Mouse (Mus musculus) forebrain, embryonic 12.5 days (tissue): ENCODE results near the gene Lck. TPM values are rescaled to one million over a fixed set of nuclear protein-coding genes. Genes with fewer than 3 reads are reported as not detected.

Source experiments
- ATAC-seq: fragments of 200-750 bp; cut with Nextera tagmentation; 2 replicates; pipeline ENCODE4 v1.8.0; 2017; ENCODE audit warnings: moderate TSS enrichment; ENCODE audit not compliant: low FRiP score
- H3K27ac ChIP-seq: fragments of 300-500 bp; sonication (generic); 2 replicates; pipeline ENCODE4 v1.5.1; 2016; ENCODE audit warnings: mild to moderate bottlenecking
- H3K27me3 ChIP-seq: fragments of 300-500 bp; sonication (generic); 2 replicates; pipeline ENCODE4 v1.6.1; 2016; ENCODE audit warnings: mild to moderate bottlenecking
- H3K36me3 ChIP-seq: fragments of 300-500 bp; sonication (generic); replicated peaks from 2 replicates; pipeline ENCODE4 v1.6.1; 2016; ENCODE audit warnings: mild to moderate bottlenecking
- H3K4me1 ChIP-seq: fragments of 300-500 bp; sonication (generic); 2 replicates; pipeline ENCODE4 v1.6.1; 2016
- H3K4me2 ChIP-seq: fragments of 300-500 bp; sonication (generic); 2 replicates; pipeline ENCODE4 v1.6.1; 2016; ENCODE audit warnings: mild to moderate bottlenecking, moderate library complexity
- H3K4me3 ChIP-seq: fragments of 300-500 bp; sonication (generic); replicated peaks from 2 replicates; pipeline ENCODE4 v1.5.1; 2016; ENCODE audit warnings: mild to moderate bottlenecking
- H3K9ac ChIP-seq: fragments of 300-500 bp; sonication (generic); 2 replicates; pipeline ENCODE4 v1.6.1; 2016; ENCODE audit warnings: mild to moderate bottlenecking
- H3K9me3 ChIP-seq: fragments of 300-500 bp; sonication (generic); 2 replicates; pipeline ENCODE4 v1.6.1; 2016
- WGBS: fragments of 180-500 bp; shearing (Covaris S2); methylation state at CpG from one replicate; pipeline ENCODE4 v1.1.7; 2016; 5-methylcytosine and 5-hydroxymethylcytosine counted together
- polyA plus RNA-seq: library from polyadenylated mRNA; unstranded; fragments of >200 nt; fragmentation: Nextera tagmentation; extraction: Ambion mirVana; gene quantifications from 2 replicates; pipeline ENCODE4 v1.2.1, GENCODE M21; 2016

Gene Lck
- polyA plus RNA-seq, 1 experiment from 2014 or later, result 9.0 TPM

DNA sequence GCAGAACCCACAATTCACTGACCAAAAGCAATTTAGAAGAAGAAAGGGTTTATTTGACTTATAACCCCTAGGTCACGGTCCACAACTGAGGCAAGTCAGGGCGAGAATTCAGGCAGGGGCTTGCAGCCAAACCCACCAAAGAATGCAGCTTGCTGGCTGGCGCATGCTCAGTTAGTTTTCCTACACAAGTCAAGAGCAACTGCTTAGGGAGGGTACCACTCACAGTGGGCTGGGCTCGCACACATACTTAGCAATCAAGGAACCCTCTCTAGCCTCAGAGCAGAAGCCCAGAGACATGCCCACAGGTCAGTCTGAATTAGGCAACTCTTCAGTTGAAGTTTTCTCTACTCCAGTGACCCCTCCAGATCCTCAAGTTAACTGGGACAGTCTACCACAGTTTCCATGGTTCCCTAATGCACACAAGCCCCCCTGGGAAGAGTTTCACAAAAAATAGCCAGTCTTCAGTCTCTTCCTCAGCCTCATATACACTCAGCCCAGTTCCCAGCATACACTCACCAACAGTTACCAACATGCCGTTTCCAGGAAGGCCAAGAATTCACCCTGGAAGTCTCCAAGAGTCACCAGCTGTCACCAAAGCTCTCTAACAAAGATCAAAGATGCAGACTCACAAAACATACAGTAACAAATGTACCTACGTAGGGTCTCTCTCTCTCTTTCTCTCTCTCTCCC is 62.6 kb downstream of the Lck start:
- peak overlapping the region; percentile 59 for H3K27ac ChIP-seq
- no peaks in the 10 kb centered on the region for H3K27me3 ChIP-seq
- H3K4me3 ChIP-seq, result no peak overlapping the region; the same call in 1 of the 2 replicates
- no peaks in the 10 kb centered on the region for H3K9me3 ChIP-seq
- peak overlapping the region; percentile 25; the same call in 1 of the 2 replicates for H3K9ac ChIP-seq
- peaks cover 11% of the 10 kb centered on the region; the same call in 1 of the 2 replicates for H3K36me3 ChIP-seq
- H3K4me1 ChIP-seq, result peaks cover 47% of the 10 kb centered on the region
- no peak overlapping the region for H3K4me2 ChIP-seq
- no peak for ATAC-seq
- 44% methylated on average over 6 of the region's 6 CpGs for WGBS

DNA sequence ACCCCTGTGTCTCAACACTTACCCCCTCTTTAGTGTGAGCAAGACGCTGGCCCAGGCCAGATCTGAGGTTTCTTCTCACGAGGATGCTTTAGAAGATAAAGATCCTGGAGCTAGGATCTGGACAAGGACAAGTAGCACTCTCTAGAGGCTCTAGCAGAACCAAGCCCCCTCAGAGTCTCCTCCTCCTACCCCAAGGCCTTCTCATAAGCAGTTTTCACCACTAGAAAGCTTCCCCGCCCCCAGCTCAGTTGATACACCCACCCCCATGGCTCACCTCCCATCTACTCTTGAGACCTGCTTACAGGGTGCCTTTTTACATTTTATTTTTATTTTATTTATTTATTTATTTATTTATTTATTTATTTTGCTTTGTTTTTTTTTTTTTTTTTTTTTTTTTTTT is 63.8 kb downstream of the Lck start:
- Histone ChIP-seq H3K4me2 (no peak overlapping the region), H3K4me3 (no peak overlapping the region), H3K9ac (no peak overlapping the region), H3K27me3 (no peaks in the 10 kb centered on the region), H3K27ac (0 out of 2 replicates have a peak overlapping the region, but pooled peaks have one; percentile 2), H3K4me1 (peaks cover 37% of the 10 kb centered on the region), H3K36me3 (0 out of 2 replicates have a peak, but pooled peaks cover under 1% of the 10 kb centered on the region), H3K9me3 (no peaks in the 10 kb centered on the region)
- 63% methylated on average over 3 of the region's 3 CpGs for WGBS
- no peak for ATAC-seq

DNA sequence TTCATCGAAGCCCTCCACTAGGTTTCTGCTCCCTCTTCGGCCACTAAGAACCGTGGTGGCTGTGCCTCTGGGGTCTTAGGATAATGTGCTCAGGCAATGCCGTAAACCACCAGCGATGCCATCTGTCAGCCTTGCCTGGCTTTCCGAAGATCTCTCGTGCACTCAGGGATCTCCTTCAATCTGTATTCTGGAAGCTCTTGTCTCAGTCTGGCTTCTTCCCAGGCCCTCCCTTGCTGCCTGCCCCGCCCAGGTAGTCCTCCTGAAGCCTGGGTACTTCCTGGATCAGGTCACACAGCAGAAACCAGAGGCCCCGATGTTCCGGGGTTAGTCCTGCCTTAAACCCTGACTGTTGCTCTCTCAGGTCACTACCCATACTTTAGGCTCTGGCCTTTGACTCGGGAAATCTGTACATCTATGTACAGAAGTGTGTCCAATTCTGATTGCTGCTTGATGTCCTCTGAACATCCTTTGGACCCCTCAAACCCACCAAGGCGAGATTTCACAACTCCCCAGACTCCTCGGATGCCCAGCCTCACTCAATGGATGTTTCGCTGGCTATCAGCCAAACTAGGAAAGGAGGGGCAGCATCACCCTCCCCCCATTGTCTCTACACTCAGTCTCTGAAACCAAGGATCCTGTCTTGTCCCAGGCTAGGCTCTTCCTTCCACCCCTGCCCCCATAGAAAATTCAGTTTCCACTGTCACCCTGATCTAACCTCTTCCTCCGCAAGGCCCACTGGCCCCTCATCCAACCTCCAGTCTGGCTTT is 64.4 kb downstream of the Lck start:
- Histone ChIP-seq H3K4me3 (no peak overlapping the region), H3K9me3 (no peaks in the 10 kb centered on the region), H3K9ac (no peak overlapping the region), H3K27me3 (no peaks in the 10 kb centered on the region), H3K36me3 (no peaks in the 10 kb centered on the region), H3K4me1 (peaks cover 37% of the 10 kb centered on the region), H3K4me2 (no peak overlapping the region), H3K27ac (0 out of 2 replicates have a peak overlapping the region, but pooled peaks have one; percentile 2)
- no peak for ATAC-seq
- whole genome bisulfite sequencing, result 64% methylated on average over 15 of the region's 15 CpGs

DNA sequence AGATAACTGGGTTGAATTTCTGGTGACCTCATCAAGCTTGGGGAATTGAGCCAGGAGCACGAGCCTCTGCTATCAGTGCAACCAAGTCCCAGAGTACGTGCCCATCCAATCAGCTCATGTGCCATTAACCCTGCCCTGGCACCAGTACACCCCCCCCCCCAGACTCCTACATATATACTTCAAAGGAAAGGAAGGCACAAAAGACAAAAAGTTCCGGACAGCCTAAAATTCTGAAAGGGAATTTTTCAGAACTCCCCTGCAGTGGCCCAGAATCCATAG is 65.3 kb downstream of the Lck start:
- no peak overlapping the region for H3K27ac ChIP-seq
- no peak overlapping the region for H3K4me3 ChIP-seq
- H3K36me3 ChIP-seq, result no peaks in the 10 kb centered on the region
- WGBS, result 89% methylated on average over 3 of the region's 3 CpGs
- H3K4me1 ChIP-seq, result peaks cover 35% of the 10 kb centered on the region
- H3K4me2 ChIP-seq, result no peak overlapping the region
- no peak for ATAC-seq
- H3K27me3 ChIP-seq, result no peaks in the 10 kb centered on the region
- H3K9ac ChIP-seq, result no peak overlapping the region
- no peaks in the 10 kb centered on the region for H3K9me3 ChIP-seq

DNA sequence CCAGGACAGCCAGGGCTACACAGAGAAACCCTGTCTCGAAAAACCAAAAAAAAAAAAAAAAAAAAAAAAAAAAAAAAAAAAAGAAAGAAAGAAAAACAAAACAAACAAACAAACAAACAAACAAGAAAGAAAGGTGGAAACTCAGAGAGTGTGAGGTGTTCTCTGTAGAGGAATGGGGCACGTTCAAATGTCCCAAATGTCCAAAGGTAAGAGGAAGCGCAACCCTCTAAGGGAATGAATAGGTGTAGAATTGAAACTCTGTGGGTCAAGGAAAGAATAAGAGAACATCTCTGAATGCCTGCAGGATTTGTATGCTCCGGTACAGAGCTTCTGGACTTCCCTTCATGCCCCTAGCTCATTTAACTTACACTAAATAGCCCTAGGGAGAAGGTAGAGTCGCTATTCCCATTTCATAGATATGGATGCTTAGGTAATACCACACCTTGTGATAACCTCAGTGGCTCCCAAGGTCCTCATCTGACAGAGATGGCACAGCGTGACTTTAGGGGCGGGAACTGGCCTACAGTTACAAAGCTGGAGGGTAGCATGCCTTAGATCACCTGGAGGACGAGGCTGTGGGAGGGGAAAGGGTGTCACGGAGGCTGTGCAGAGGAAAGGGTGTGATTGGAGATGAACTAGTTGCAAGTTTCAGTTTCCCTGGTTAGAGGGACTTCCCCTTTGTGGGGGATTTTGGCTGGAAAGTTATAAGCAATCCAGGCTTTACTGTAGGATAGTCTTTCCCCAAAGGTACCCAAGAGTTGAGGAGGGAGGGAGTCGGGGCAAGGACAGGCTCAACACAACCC is 65.8 kb downstream of the Lck start:
- Histone ChIP-seq H3K27me3 (no peaks in the 10 kb centered on the region), H3K27ac (no peak overlapping the region), H3K9me3 (no peaks in the 10 kb centered on the region), H3K9ac (no peak overlapping the region), H3K4me1 (peaks cover 30% of the 10 kb centered on the region), H3K4me2 (no peak overlapping the region), H3K36me3 (no peaks in the 10 kb centered on the region), H3K4me3 (no peak overlapping the region)
- WGBS, result 75% methylated on average over 9 of the region's 10 CpGs
- no peak for ATAC-seq

DNA sequence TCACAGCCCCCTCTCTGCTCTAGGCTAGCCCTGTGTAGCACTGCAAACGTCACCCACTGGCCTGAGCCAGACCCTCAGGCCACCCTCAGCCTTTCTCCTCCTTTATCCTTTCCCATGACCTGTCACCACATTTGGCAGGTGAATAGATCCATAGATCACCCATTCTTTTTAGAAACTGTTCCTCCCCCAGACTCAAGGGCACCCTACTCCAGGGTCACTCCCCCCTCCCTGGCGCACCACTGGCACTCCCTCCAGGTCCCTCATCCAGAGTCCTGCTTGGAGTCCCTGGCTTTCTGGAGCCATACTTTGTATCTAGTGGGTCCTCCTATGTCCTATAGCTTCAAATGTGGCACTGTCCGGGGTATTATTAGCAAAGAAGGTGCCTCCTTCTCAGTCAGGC is 67.9 kb downstream of the Lck start:
- no peak overlapping the region for H3K4me3 ChIP-seq
- no peak overlapping the region for H3K27ac ChIP-seq
- no peak overlapping the region for H3K9ac ChIP-seq
- H3K9me3 ChIP-seq, result no peaks in the 10 kb centered on the region
- H3K36me3 ChIP-seq, result no peaks in the 10 kb centered on the region
- H3K4me1 ChIP-seq, result peaks cover 14% of the 10 kb centered on the region
- WGBS, result 78% methylated on average over 3 of the region's 3 CpGs
- no peak for ATAC-seq
- no peaks in the 10 kb centered on the region for H3K27me3 ChIP-seq
- no peak overlapping the region for H3K4me2 ChIP-seq

DNA sequence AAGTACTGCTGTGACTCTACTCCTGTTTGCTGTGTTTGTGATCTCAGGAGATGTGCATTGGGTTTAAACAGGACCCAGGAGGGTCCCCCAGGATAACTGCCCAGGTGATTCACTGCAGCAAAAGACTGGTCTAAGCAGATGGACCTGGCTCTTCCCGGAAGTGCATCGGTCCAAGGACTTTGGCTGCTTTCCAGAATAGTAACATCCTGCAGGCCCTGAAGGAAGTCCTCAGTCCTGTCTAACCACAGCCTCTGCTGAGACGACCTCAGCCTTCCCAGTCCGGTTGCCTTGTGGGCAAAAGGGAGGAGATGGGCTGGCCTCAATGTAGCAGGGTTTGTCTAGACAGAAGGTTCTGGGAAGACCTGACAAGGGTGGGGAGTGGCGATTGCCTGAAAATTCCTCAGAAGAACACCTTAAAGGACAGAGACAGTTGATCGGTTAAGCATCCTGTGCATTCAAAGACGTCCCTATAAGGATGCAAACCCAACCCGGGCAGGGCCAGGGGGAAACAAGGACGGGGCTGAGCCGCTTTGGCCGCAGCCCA is 70.5 kb downstream of the Lck start:
- WGBS, result 78% methylated on average over 11 of the region's 11 CpGs
- Histone ChIP-seq H3K4me3 (no peak overlapping the region), H3K4me2 (no peak overlapping the region), H3K27me3 (no peaks in the 10 kb centered on the region), H3K9me3 (no peaks in the 10 kb centered on the region), H3K36me3 (no peaks in the 10 kb centered on the region), H3K9ac (no peak overlapping the region), H3K27ac (no peak overlapping the region), H3K4me1 (peaks cover 4% of the 10 kb centered on the region; the same call in 1 of the 2 replicates)
- no peak for ATAC-seq

DNA sequence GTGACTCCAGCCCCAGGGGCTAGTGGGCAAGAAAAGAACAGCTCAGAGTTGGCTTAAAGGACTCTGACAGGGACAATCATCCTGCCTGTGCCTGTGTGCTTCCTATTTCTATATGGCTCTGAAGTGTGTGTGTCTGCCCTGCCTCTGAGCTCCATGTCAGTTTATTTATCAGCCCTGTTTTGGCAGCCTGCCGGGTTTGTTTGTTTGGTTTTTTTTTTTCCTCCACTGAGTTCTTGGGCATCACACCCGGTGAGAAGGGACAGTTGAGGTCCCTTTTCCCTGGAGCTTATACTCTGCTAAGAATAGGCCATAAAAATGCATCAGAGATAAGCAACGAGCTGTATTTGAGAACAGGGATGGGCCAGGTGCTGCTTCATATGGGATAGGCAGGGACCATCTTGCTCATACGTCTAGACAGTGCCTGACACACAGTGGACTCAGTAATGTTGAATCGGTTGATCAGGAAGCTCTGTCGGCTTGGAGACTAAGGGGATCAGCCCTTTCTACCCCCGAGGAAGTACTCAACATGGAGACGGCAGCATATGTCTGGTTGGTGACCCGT is 71.0 kb downstream of the Lck start:
- no peak for ATAC-seq
- no peak overlapping the region for H3K4me2 ChIP-seq
- no peaks in the 10 kb centered on the region for H3K27me3 ChIP-seq
- WGBS, result 82% methylated on average over 9 of the region's 9 CpGs
- no peaks in the 10 kb centered on the region for H3K9me3 ChIP-seq
- H3K27ac ChIP-seq, result no peak overlapping the region
- H3K4me3 ChIP-seq, result no peak overlapping the region
- no peak overlapping the region for H3K9ac ChIP-seq
- H3K36me3 ChIP-seq, result no peaks in the 10 kb centered on the region
- H3K4me1 ChIP-seq, result peaks cover 4% of the 10 kb centered on the region; the same call in 1 of the 2 replicates

DNA sequence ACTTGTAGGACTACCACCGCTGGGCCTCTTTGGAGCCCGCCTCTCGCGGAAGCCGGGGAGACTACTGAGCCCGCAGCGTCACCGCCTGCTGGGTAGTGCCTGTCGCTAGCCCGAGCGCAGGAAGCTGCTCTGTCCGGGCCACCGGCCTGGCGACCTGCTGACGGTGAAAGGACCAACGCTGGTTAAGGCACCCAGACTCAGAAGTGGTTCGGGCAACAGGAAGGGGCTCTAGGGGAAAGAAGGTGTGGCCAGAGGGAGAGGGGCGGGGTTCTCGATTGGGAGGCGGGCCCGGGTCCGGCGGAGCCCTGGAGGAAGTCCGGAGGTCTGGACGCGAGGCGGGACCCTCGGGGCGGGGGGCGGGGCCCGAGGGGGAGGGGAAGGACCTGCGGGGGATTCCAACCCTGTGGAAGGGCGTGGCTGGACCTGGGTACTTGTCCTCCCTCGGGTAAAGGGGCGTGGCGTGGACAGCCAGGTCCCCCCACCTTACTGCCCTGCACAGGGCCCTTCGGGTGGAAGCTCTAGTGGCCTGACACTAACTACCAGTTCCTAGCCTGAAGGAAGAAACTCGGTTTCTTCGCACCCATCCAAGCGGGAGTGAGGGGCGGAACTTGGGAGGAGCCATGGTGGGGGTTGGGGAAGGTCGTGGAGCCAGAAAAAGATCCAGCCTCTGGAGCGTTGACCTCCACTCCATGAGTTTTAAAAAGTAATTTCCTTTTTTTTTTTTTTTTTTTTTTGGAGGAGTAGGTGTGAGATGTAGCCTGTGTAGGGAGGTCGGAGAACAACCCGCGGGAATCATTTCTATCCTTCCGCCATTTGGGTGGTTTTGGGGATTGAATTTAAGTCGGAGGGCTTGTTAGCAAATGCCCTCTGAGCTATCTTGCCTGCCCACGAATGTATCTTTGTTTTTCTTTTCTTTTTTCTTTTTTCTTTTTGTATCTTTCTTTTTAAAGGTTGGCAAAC is 72.6 kb downstream of the Lck start:
- 2% methylated on average over 46 of the region's 49 CpGs for WGBS
- no peaks in the 10 kb centered on the region for H3K36me3 ChIP-seq
- peak overlapping the region; percentile 75 for H3K27ac ChIP-seq
- H3K4me2 ChIP-seq, result peak overlapping the region; percentile 77
- H3K9ac ChIP-seq, result peak overlapping the region; percentile 63
- no peaks in the 10 kb centered on the region for H3K27me3 ChIP-seq
- H3K9me3 ChIP-seq, result no peaks in the 10 kb centered on the region
- peak overlapping the region; percentile 56 for H3K4me3 ChIP-seq
- ATAC-seq, result peak; percentile 90
- peaks cover 16% of the 10 kb centered on the region for H3K4me1 ChIP-seq

DNA sequence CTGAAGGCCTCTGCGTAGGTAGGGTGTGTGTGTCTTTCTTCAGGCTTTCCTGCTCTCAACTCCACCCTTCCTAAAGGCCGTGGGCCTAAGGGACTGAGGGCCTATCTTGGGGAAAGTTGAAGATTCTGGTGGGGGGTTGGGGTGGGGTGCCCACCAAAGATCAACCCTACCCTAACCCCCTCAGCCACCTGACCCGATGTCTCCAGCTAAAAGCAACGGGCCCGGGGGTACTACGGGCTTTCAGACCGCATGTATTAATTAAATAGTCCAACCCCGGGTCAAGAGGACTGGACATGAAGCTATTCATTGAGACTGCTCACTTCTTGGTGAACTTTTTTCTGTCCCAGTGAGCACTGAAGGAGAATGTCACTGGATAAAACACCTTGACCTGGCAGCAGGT is 73.4 kb downstream of the Lck start:
- Histone ChIP-seq H3K9ac (peak overlapping the region; percentile 63), H3K4me3 (peak overlapping the region; percentile 56; the same call in 1 of the 2 replicates), H3K27ac (peak overlapping the region; percentile 75), H3K36me3 (no peaks in the 10 kb centered on the region), H3K4me1 (peaks cover 22% of the 10 kb centered on the region), H3K9me3 (no peaks in the 10 kb centered on the region), H3K4me2 (peak overlapping the region; percentile 77), H3K27me3 (no peaks in the 10 kb centered on the region)
- 78% methylated on average over 8 of the region's 8 CpGs for WGBS
- ATAC-seq, result no peak

DNA sequence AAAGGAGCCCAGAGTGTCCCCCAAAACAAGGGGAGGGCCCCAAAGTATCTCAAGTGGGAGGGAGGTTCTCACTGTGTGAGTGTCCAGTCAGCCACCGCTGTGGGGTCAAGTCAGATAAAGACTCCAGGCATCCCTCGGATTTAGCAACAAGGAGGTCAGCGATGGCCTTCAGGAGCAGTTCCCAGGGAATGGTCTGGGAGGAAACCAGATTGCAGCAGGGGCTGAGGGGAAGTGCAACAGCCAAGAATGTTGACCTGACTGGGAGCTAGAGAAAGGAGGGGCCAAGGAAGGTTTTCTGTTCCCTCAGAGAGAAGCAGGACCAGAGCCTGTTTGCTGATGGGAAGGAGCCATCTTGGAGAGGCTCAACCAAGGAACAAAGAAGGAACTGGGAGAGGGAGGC is 74.5 kb downstream of the Lck start:
- H3K4me3 ChIP-seq, result no peak overlapping the region
- H3K27ac ChIP-seq, result no peak overlapping the region
- H3K4me1 ChIP-seq, result peaks cover 22% of the 10 kb centered on the region
- no peak for ATAC-seq
- no peaks in the 10 kb centered on the region for H3K27me3 ChIP-seq
- H3K9ac ChIP-seq, result no peak overlapping the region
- H3K4me2 ChIP-seq, result no peak overlapping the region
- no peaks in the 10 kb centered on the region for H3K36me3 ChIP-seq
- H3K9me3 ChIP-seq, result no peaks in the 10 kb centered on the region
- WGBS, result 79% methylated on average over 3 of the region's 3 CpGs
